ENCODE assay signal across 16 mouse cellular contexts in the genomic region with DNA sequence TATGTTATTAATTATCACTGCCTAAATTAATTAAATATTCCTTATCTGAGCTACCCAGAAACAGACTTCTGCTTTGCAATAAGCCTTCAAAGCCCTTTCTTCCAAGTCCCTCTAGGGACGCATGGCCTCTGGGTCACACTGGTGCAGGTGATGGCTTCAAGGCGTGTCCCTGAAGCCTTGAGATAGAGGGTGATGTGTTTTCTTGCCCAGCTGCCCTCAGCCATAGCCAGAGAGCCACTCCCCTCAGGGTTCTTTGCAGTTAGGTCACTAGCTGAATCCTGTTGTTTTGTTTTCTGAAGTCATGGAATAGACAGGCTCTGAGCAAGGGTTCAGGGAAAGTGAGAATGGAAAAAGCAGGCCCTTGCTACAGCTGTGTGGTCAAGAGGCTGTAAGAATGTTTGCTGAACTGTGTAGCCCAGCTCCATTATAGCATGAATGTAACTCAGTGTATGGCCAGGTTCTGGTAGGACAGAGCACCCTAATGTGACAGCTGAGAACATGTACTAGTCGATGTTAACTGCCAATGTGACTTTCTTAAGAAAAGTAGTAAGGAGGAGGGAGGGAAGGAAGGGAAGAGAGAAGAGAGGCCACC.
DNase-seq lines count a peak whose midpoint lies in the region; ATAC-seq and TF ChIP-seq lines count a peak whose summit lies in the region.
"Had no signal": no experiment of that assay in that cellular context is flagged by ENCODE, and none has a peak within 500 bp of the region (broad histone marks: within the 10 kb centered on the region; RNA-seq: fewer than 3 reads in every experiment).

No protein-coding gene starts in this region.

- TF ChIP-seq CTCF in hindbrain, postnatal 0 days (IDR thresholded peaks at IDR 0.05; ENCODE audit: low read depth): no peak

- no peak overlapping the region for H3K9ac ChIP-seq in hindbrain, embryonic 11.5 days (ENCODE audit: low read depth, low read length)
- no peak overlapping the region for H3K9ac ChIP-seq in hindbrain, postnatal 0 days (replicated peaks; ENCODE audit: low read length)
- H3K9ac ChIP-seq in forebrain, embryonic 13.5 days: no peak overlapping the region
- no peak overlapping the region for H3K9ac ChIP-seq in midbrain, embryonic 11.5 days (ENCODE audit: low read length)
- H3K9ac ChIP-seq in neural tube, embryonic 15.5 days (replicated peaks): no peak overlapping the region
- H3K9ac ChIP-seq: heart, embryonic 15.5 days had no signal

- no peak overlapping the region for H3K4me2 ChIP-seq in hindbrain, embryonic 11.5 days (replicated peaks; ENCODE audit: low read depth, low read length)
- no peak overlapping the region for H3K4me2 ChIP-seq in hindbrain, postnatal 0 days (ENCODE audit: low read depth, low read length)
- H3K4me2 ChIP-seq in forebrain, embryonic 13.5 days: no peak overlapping the region
- H3K4me2 ChIP-seq in midbrain, embryonic 11.5 days: no peak overlapping the region
- H3K4me2 ChIP-seq in neural tube, embryonic 15.5 days: no peak overlapping the region
- H3K4me2 ChIP-seq: heart, embryonic 15.5 days had no signal

- H3K4me3 ChIP-seq in hindbrain, embryonic 11.5 days (ENCODE audit: low read depth, low read length): no peak overlapping the region
- H3K4me3 ChIP-seq in hindbrain, postnatal 0 days (ENCODE audit: low read length): no peak overlapping the region
- H3K4me3 ChIP-seq in forebrain, embryonic 13.5 days: no peak overlapping the region
- H3K4me3 ChIP-seq in midbrain, embryonic 11.5 days (ENCODE audit: low read depth, low read length): no peak overlapping the region
- H3K4me3 ChIP-seq in neural tube, embryonic 15.5 days (replicated peaks): no peak overlapping the region
- H3K4me3 ChIP-seq: heart, embryonic 15.5 days had no signal

- H3K36me3 ChIP-seq in hindbrain, embryonic 11.5 days (ENCODE audit: control insufficient read depth, insufficient read depth, low read length): no peaks in the 10 kb centered on the region
- no peaks in the 10 kb centered on the region for H3K36me3 ChIP-seq in hindbrain, postnatal 0 days (ENCODE audit: insufficient read depth, low read length)
- no peaks in the 10 kb centered on the region for H3K36me3 ChIP-seq in forebrain, embryonic 13.5 days (ENCODE audit: poor library complexity, severe bottlenecking)
- no peaks in the 10 kb centered on the region for H3K36me3 ChIP-seq in midbrain, embryonic 11.5 days (ENCODE audit: control insufficient read depth, insufficient read depth, low read length)
- no peaks in the 10 kb centered on the region for H3K36me3 ChIP-seq in neural tube, embryonic 15.5 days
- H3K36me3 ChIP-seq: heart, embryonic 15.5 days had no signal

- H3K4me1 ChIP-seq in hindbrain, embryonic 11.5 days (replicated peaks; ENCODE audit: control insufficient read depth, insufficient read depth, low read length): 0 out of 2 replicates have a peak, but pooled peaks cover 3% of the 10 kb centered on the region
- H3K4me1 ChIP-seq in hindbrain, postnatal 0 days (ENCODE audit: insufficient read depth, low read length): no peaks in the 10 kb centered on the region
- H3K4me1 ChIP-seq in forebrain, embryonic 13.5 days: peaks cover 13% of the 10 kb centered on the region
- peaks cover 12% of the 10 kb centered on the region; the same call in 1 of the 2 replicates for H3K4me1 ChIP-seq in midbrain, embryonic 11.5 days (ENCODE audit: control insufficient read depth, insufficient read depth, low read length)
- H3K4me1 ChIP-seq in neural tube, embryonic 15.5 days: peaks cover 9% of the 10 kb centered on the region
- H3K4me1 ChIP-seq: heart, embryonic 15.5 days had no signal

- DNase-seq in hindbrain, embryonic 11.5 days (ENCODE audit: low spot score): peak; percentile 54
- no peak for DNase-seq in hindbrain, postnatal 0 days (ENCODE audit: low spot score)
- peak; percentile 88 for DNase-seq in midbrain, embryonic 11.5 days (ENCODE audit: low spot score, missing footprints)
- no peak for DNase-seq in layer of hippocampus, adult 9-11 months
- DNase-seq in layer of hippocampus, postnatal 36 days: no peak
- DNase-seq: adrenal gland, postnatal 36 days; B cell, adult 2 months; cerebellum, adult 11 months; kidney, postnatal 25 days; liver had no signal

- peak; percentile 87 for ATAC-seq in hindbrain, embryonic 11.5 days (ENCODE audit: low FRiP score)
- no peak for ATAC-seq in hindbrain, postnatal 0 days
- peak; percentile 45; the same call in 1 of the 2 replicates for ATAC-seq in forebrain, embryonic 13.5 days
- peak; percentile 83 for ATAC-seq in midbrain, embryonic 11.5 days (ENCODE audit: low FRiP score)
- ATAC-seq in neural tube, embryonic 15.5 days (ENCODE audit: low FRiP score): no peak
- ATAC-seq in activated CD4-positive, CD25-positive, alpha-beta regulatory T cell, adult 4 months: no peak
- ATAC-seq: inflammation-experienced regulatory T-cells, adult 6 months; lung, postnatal 0 days had no signal

- H3K9me3 ChIP-seq in hindbrain, embryonic 11.5 days (ENCODE audit: control insufficient read depth, low read length): no peaks in the 10 kb centered on the region
- no peaks in the 10 kb centered on the region for H3K9me3 ChIP-seq in hindbrain, postnatal 0 days (ENCODE audit: low read length)
- H3K9me3 ChIP-seq in forebrain, embryonic 13.5 days (replicated peaks): no peaks in the 10 kb centered on the region
- no peaks in the 10 kb centered on the region; the same call in 1 of the 2 replicates for H3K9me3 ChIP-seq in midbrain, embryonic 11.5 days (ENCODE audit: control insufficient read depth, low read length)
- no peaks in the 10 kb centered on the region for H3K9me3 ChIP-seq in neural tube, embryonic 15.5 days (replicated peaks)
- H3K9me3 ChIP-seq: heart, embryonic 15.5 days had no signal

- no peaks in the 10 kb centered on the region for H3K27me3 ChIP-seq in hindbrain, embryonic 11.5 days (ENCODE audit: control insufficient read depth, insufficient read depth, low read length)
- no peaks in the 10 kb centered on the region for H3K27me3 ChIP-seq in hindbrain, postnatal 0 days (ENCODE audit: insufficient read depth, low read length)
- H3K27me3 ChIP-seq in forebrain, embryonic 13.5 days: no peaks in the 10 kb centered on the region
- H3K27me3 ChIP-seq in midbrain, embryonic 11.5 days (ENCODE audit: control insufficient read depth, insufficient read depth, low read length): no peaks in the 10 kb centered on the region
- no peaks in the 10 kb centered on the region for H3K27me3 ChIP-seq in neural tube, embryonic 15.5 days (replicated peaks)
- H3K27me3 ChIP-seq: heart, embryonic 15.5 days had no signal

- peak overlapping the region; percentile 72 for H3K27ac ChIP-seq in hindbrain, embryonic 11.5 days (ENCODE audit: low read depth, low read length)
- no peak overlapping the region for H3K27ac ChIP-seq in hindbrain, postnatal 0 days
- peak overlapping the region; percentile 70 for H3K27ac ChIP-seq in forebrain, embryonic 13.5 days
- peak overlapping the region; percentile 73 for H3K27ac ChIP-seq in midbrain, embryonic 11.5 days (ENCODE audit: low read depth, low read length)
- H3K27ac ChIP-seq in neural tube, embryonic 15.5 days (replicated peaks): 0 out of 2 replicates have a peak overlapping the region, but pooled peaks have one; percentile 18
- H3K27ac ChIP-seq: heart, embryonic 15.5 days had no signal

- 44% methylated on average over 3 of the region's 3 CpGs for WGBS in hindbrain, embryonic 11.5 days
- 55% methylated on average over 3 of the region's 3 CpGs for WGBS in hindbrain, postnatal 0 days
- 59% methylated on average over 3 of the region's 3 CpGs for WGBS in forebrain, embryonic 13.5 days
- 64% methylated on average over 3 of the region's 3 CpGs for WGBS in midbrain, embryonic 11.5 days
- WGBS in neural tube, embryonic 15.5 days: 38% methylated on average over 3 of the region's 3 CpGs

Comparison
In these comparisons a context has a peak if more than half of its experiments do, and no peak if none do; other contexts are left out.
1. ATAC-seq: peak in hindbrain, embryonic 11.5 days (single experiment), forebrain, embryonic 13.5 days (single experiment) and midbrain, embryonic 11.5 days (single experiment); none in hindbrain, postnatal 0 days (single experiment), neural tube, embryonic 15.5 days (single experiment) and activated CD4-positive, CD25-positive, alpha-beta regulatory T cell, adult 4 months (single experiment).
2. DNase-seq: peak in hindbrain, embryonic 11.5 days (single experiment) and midbrain, embryonic 11.5 days (single experiment); none in hindbrain, postnatal 0 days (single experiment), layer of hippocampus, adult 9-11 months (single experiment) and layer of hippocampus, postnatal 36 days (0 of 2).